Mouse (Mus musculus): ENCODE measurements around the gene Pakap. TPM values are rescaled to one million over a fixed set of nuclear protein-coding genes. Genes with fewer than 3 reads are reported as not detected.

The Pakap gene
- polyA plus RNA-seq, 1 experiment from 2014 or later, result 28.4 TPM

DNA sequence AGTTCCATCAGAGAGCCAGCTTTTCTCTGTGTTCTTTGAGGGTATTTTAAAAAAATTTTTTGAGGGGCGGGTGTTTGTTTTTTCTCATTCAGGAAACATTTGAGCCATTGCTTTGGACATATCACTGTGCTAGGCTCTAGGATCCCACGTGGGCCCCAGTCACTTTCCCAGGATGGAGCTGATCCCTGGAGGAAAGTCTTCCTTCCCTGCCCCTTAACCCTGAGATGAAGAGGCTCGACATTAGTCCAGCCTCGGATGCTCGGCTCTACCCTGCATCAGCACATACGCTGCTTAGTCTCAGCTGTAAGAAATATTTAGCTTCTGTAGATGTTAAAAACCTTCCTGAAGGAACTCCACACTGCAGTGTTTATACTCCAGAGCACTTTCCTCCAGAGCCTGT lies 327.9 kb downstream of the Pakap start:
- DNase-seq (ENCODE audit: low spot score), result no peak
- ATAC-seq (replicated peaks; ENCODE audit: low FRiP score, low TSS enrichment, low read depth), result no peak
- Histone ChIP-seq H3K4me1 (replicated peaks; ENCODE audit: control insufficient read depth, insufficient read depth, low read length) (peaks cover 10% of the 10 kb centered on the region; the same call in 1 of the 2 replicates), H3K9ac (ENCODE audit: low read length) (no peak overlapping the region), H3K27ac (ENCODE audit: low read depth) (no peak overlapping the region), H3K4me2 (ENCODE audit: low read length) (no peak overlapping the region), H3K36me3 (ENCODE audit: control insufficient read depth, insufficient read depth, low read length) (peaks cover 12% of the 10 kb centered on the region), H3K9me3 (ENCODE audit: control insufficient read depth, low read length) (no peaks in the 10 kb centered on the region), H3K27me3 (replicated peaks; ENCODE audit: control insufficient read depth, insufficient read depth, low read length) (no peaks in the 10 kb centered on the region), H3K4me3 (ENCODE audit: low read depth, low read length) (no peak overlapping the region)
- WGBS, result 33% methylated on average over 6 of the region's 6 CpGs

- Histone ChIP-seq H3K36me3 (ENCODE audit: control insufficient read depth, insufficient read depth, low read length) (peaks cover 12% of the 10 kb centered on the region), H3K9me3 (ENCODE audit: control insufficient read depth, low read length) (no peaks in the 10 kb centered on the region), H3K27me3 (replicated peaks; ENCODE audit: control insufficient read depth, insufficient read depth, low read length) (no peaks in the 10 kb centered on the region), H3K4me2 (ENCODE audit: low read length) (no peak overlapping the region), H3K4me1 (replicated peaks; ENCODE audit: control insufficient read depth, insufficient read depth, low read length) (peaks cover 10% of the 10 kb centered on the region; the same call in 1 of the 2 replicates), H3K9ac (ENCODE audit: low read length) (no peak overlapping the region), H3K27ac (ENCODE audit: low read depth) (no peak overlapping the region), H3K4me3 (ENCODE audit: low read depth, low read length) (no peak overlapping the region)
- ATAC-seq (replicated peaks; ENCODE audit: low FRiP score, low TSS enrichment, low read depth) (no peak), DNase-seq (ENCODE audit: low spot score) (no peak)
- 75% methylated on average over 3 of the region's 3 CpGs for WGBS
Observed at GRCm38 (mm10) chr4:57896631-57897030, 328.7 kb downstream of the Pakap start.

DNA sequence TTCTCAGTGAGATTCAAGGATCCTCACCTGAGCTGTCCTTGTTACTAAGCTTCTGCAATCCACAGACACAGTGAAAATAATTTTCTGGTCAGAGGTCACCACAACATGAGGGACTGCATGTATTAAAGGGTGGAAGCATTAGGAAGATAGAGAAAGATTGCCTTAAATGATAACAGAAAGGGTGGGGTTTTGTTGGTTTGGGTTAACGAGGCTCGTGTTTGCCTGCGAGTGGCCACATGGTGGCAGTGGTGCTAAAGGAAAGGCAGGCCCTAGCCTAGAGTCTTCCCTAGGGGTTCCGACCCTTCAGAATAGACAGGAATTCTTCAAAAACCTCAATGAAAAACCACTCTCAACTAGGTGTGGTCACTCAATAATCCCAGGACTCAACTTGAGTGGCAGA lies 333.2 kb downstream of the Pakap start:
- 13% methylated on average over 4 of the region's 4 CpGs for WGBS
- ATAC-seq (replicated peaks; ENCODE audit: low FRiP score, low TSS enrichment, low read depth) (no peak), DNase-seq (ENCODE audit: low spot score) (peak; percentile 71)
- Histone ChIP-seq H3K4me2 (ENCODE audit: low read length) (no peak overlapping the region), H3K9me3 (ENCODE audit: control insufficient read depth, low read length) (no peaks in the 10 kb centered on the region), H3K4me1 (replicated peaks; ENCODE audit: control insufficient read depth, insufficient read depth, low read length) (no peaks in the 10 kb centered on the region; the same call in 1 of the 2 replicates), H3K4me3 (ENCODE audit: low read depth, low read length) (no peak overlapping the region), H3K27me3 (replicated peaks; ENCODE audit: control insufficient read depth, insufficient read depth, low read length) (no peaks in the 10 kb centered on the region), H3K27ac (ENCODE audit: low read depth) (no peak overlapping the region), H3K9ac (ENCODE audit: low read length) (no peak overlapping the region), H3K36me3 (ENCODE audit: control insufficient read depth, insufficient read depth, low read length) (no peaks in the 10 kb centered on the region)

DNA sequence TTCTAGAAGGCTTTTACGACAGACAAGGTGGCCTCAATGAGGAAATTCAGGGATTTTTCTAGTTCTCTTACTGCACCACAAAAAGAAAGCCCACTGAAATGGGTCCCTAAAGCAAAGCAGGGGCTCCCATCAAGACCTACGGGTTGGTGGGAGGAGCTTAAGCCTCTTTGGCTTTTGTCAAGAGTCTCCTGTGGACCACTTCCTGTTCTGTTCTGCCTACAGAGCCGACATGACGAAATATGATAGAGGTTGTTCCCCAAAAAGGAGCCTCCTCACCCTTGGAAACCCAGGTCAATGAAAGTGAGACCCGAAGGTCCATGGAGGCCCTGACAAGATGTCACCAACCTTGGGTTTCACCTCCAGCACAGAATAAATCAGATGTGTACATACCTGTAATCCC lies 334.6 kb downstream of the Pakap start:
- Histone ChIP-seq H3K4me1 (replicated peaks; ENCODE audit: control insufficient read depth, insufficient read depth, low read length) (no peaks in the 10 kb centered on the region; the same call in 1 of the 2 replicates), H3K4me2 (ENCODE audit: low read length) (no peak overlapping the region), H3K9me3 (ENCODE audit: control insufficient read depth, low read length) (no peaks in the 10 kb centered on the region), H3K27me3 (replicated peaks; ENCODE audit: control insufficient read depth, insufficient read depth, low read length) (no peaks in the 10 kb centered on the region), H3K4me3 (ENCODE audit: low read depth, low read length) (no peak overlapping the region), H3K9ac (ENCODE audit: low read length) (no peak overlapping the region), H3K27ac (ENCODE audit: low read depth) (no peak overlapping the region), H3K36me3 (ENCODE audit: control insufficient read depth, insufficient read depth, low read length) (no peaks in the 10 kb centered on the region)
- no peak for DNase-seq (ENCODE audit: low spot score)
- 74% methylated on average over 5 of the region's 5 CpGs for WGBS
- no peak for ATAC-seq (replicated peaks; ENCODE audit: low FRiP score, low TSS enrichment, low read depth)

- H3K9ac ChIP-seq (ENCODE audit: low read length), result no peak overlapping the region
- WGBS, result 9% methylated on average over 5 of the region's 5 CpGs
- no peaks in the 10 kb centered on the region for H3K9me3 ChIP-seq (ENCODE audit: control insufficient read depth, low read length)
- DNase-seq (ENCODE audit: low spot score) (peak; percentile 81), ATAC-seq (replicated peaks; ENCODE audit: low FRiP score, low TSS enrichment, low read depth) (no peak)
- no peak overlapping the region for H3K27ac ChIP-seq (ENCODE audit: low read depth)
- H3K4me1 ChIP-seq (replicated peaks; ENCODE audit: control insufficient read depth, insufficient read depth, low read length), result no peaks in the 10 kb centered on the region; the same call in 1 of the 2 replicates
- H3K27me3 ChIP-seq (replicated peaks; ENCODE audit: control insufficient read depth, insufficient read depth, low read length), result no peaks in the 10 kb centered on the region
- no peak overlapping the region for H3K4me2 ChIP-seq (ENCODE audit: low read length)
- H3K36me3 ChIP-seq (ENCODE audit: control insufficient read depth, insufficient read depth, low read length), result no peaks in the 10 kb centered on the region
- no peak overlapping the region for H3K4me3 ChIP-seq (ENCODE audit: low read depth, low read length)
Observed at GRCm38 (mm10) chr4:57904211-57904610, 336.2 kb downstream of the Pakap start.

GRCm38 (mm10) chr4:57904638-57905037 lies 336.7 kb downstream of the Pakap start:
- Histone ChIP-seq H3K27me3 (replicated peaks; ENCODE audit: control insufficient read depth, insufficient read depth, low read length) (no peaks in the 10 kb centered on the region), H3K9me3 (ENCODE audit: control insufficient read depth, low read length) (no peaks in the 10 kb centered on the region), H3K36me3 (ENCODE audit: control insufficient read depth, insufficient read depth, low read length) (no peaks in the 10 kb centered on the region), H3K4me2 (ENCODE audit: low read length) (no peak overlapping the region), H3K4me3 (ENCODE audit: low read depth, low read length) (no peak overlapping the region), H3K27ac (ENCODE audit: low read depth) (no peak overlapping the region), H3K9ac (ENCODE audit: low read length) (no peak overlapping the region), H3K4me1 (replicated peaks; ENCODE audit: control insufficient read depth, insufficient read depth, low read length) (no peaks in the 10 kb centered on the region; the same call in 1 of the 2 replicates)
- WGBS, result 29% methylated on average over 9 of the region's 9 CpGs
- peak; percentile 61; the same call in 1 of the 2 replicates for ATAC-seq (replicated peaks; ENCODE audit: low FRiP score, low TSS enrichment, low read depth)
- no peak for DNase-seq (ENCODE audit: low spot score)

GRCm38 (mm10) chr4:57906708-57907107 lies 338.7 kb downstream of the Pakap start:
- no peaks in the 10 kb centered on the region for H3K9me3 ChIP-seq (ENCODE audit: control insufficient read depth, low read length)
- H3K27me3 ChIP-seq (replicated peaks; ENCODE audit: control insufficient read depth, insufficient read depth, low read length), result no peaks in the 10 kb centered on the region
- ATAC-seq (replicated peaks; ENCODE audit: low FRiP score, low TSS enrichment, low read depth) (no peak), DNase-seq (ENCODE audit: low spot score) (no peak)
- H3K4me1 ChIP-seq (replicated peaks; ENCODE audit: control insufficient read depth, insufficient read depth, low read length), result no peaks in the 10 kb centered on the region; the same call in 1 of the 2 replicates
- no peaks in the 10 kb centered on the region for H3K36me3 ChIP-seq (ENCODE audit: control insufficient read depth, insufficient read depth, low read length)
- H3K4me3 ChIP-seq (ENCODE audit: low read depth, low read length), result no peak overlapping the region
- no peak overlapping the region for H3K9ac ChIP-seq (ENCODE audit: low read length)
- H3K27ac ChIP-seq (ENCODE audit: low read depth), result no peak overlapping the region
- H3K4me2 ChIP-seq (ENCODE audit: low read length), result no peak overlapping the region
- 52% methylated on average over 2 of the region's 2 CpGs for WGBS

- Histone ChIP-seq H3K4me3 (ENCODE audit: low read depth, low read length) (no peak overlapping the region), H3K36me3 (ENCODE audit: control insufficient read depth, insufficient read depth, low read length) (no peaks in the 10 kb centered on the region), H3K4me1 (replicated peaks; ENCODE audit: control insufficient read depth, insufficient read depth, low read length) (no peaks in the 10 kb centered on the region; the same call in 1 of the 2 replicates), H3K9me3 (ENCODE audit: control insufficient read depth, low read length) (no peaks in the 10 kb centered on the region), H3K27ac (ENCODE audit: low read depth) (no peak overlapping the region), H3K4me2 (ENCODE audit: low read length) (no peak overlapping the region), H3K27me3 (replicated peaks; ENCODE audit: control insufficient read depth, insufficient read depth, low read length) (no peaks in the 10 kb centered on the region), H3K9ac (ENCODE audit: low read length) (no peak overlapping the region)
- DNase-seq (ENCODE audit: low spot score), result no peak
- 65% methylated on average over 6 of the region's 6 CpGs for WGBS
- no peak for ATAC-seq (replicated peaks; ENCODE audit: low FRiP score, low TSS enrichment, low read depth)
Observed at GRCm38 (mm10) chr4:57908860-57909259, 340.9 kb downstream of the Pakap start.

DNA sequence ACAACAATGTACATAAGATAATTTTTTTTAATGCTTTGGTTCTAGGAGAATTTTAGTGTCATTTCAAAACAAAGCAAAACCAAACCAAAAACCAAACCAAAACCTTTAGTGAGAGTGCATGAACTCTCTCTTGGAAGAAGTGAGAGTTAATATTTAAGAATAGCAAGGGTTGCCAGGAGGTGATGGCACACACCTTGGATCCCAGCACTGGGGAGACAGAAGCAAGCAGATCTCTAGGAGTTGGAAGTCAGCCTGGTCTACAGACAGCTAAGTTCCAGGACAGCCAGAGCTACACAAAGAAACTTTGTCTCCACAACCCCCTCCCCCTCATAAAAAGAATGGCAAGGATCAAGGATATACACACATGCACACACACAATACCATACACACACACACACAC lies 345.0 kb downstream of the Pakap start:
- H3K9me3 ChIP-seq (ENCODE audit: control insufficient read depth, low read length), result no peaks in the 10 kb centered on the region
- no peaks in the 10 kb centered on the region for H3K36me3 ChIP-seq (ENCODE audit: control insufficient read depth, insufficient read depth, low read length)
- no peak overlapping the region for H3K4me3 ChIP-seq (ENCODE audit: low read depth, low read length)
- H3K27ac ChIP-seq (ENCODE audit: low read depth), result no peak overlapping the region
- no peak overlapping the region for H3K4me2 ChIP-seq (ENCODE audit: low read length)
- no peak overlapping the region for H3K9ac ChIP-seq (ENCODE audit: low read length)
- ATAC-seq (replicated peaks; ENCODE audit: low FRiP score, low TSS enrichment, low read depth) (no peak), DNase-seq (ENCODE audit: low spot score) (no peak)
- H3K27me3 ChIP-seq (replicated peaks; ENCODE audit: control insufficient read depth, insufficient read depth, low read length), result no peaks in the 10 kb centered on the region
- H3K4me1 ChIP-seq (replicated peaks; ENCODE audit: control insufficient read depth, insufficient read depth, low read length), result peaks cover 9% of the 10 kb centered on the region; the same call in 1 of the 2 replicates
